Mouse (Mus musculus) retina, adult 2 months (tissue): ENCODE data around the gene Dact1.
A peak's percentile ranks its signal among the peaks of the same experiment; 100 is the strongest.

Source experiments
- DNase-seq: peaks from one replicate; pipeline ENCODE4 v3.0.0-alpha.2; 2012; ENCODE audit warnings: low read depth, low spot score

Dact1 gene

GRCm38 (mm10) chr12:71309581-71310067, at the start of gene Dact1:
Dact1 (plus strand) TSS chr12:71309884.
- DNase-seq = no peak

- DNase-seq = no peak
Observed at GRCm38 (mm10) chr12:71264211-71264610, 45.5 kb upstream of the Dact1 start.

GRCm38 (mm10) chr12:71269367-71269766, 40.3 kb upstream of the Dact1 start:
- no peak for DNase-seq

- no peak for DNase-seq
Observed at GRCm38 (mm10) chr12:71271131-71271530, 38.6 kb upstream of the Dact1 start.

- no peak for DNase-seq
Observed at GRCm38 (mm10) chr12:71274519-71275237, 35.0 kb upstream of the Dact1 start.

- DNase-seq = no peak
Observed at GRCm38 (mm10) chr12:71275906-71276595, 33.6 kb upstream of the Dact1 start.

- no peak for DNase-seq
Observed at GRCm38 (mm10) chr12:71279521-71280262, 30.0 kb upstream of the Dact1 start.

GRCm38 (mm10) chr12:71281201-71281768, 28.4 kb upstream of the Dact1 start:
- DNase-seq = no peak

- DNase-seq = no peak
Observed at GRCm38 (mm10) chr12:71285399-71285798, 24.3 kb upstream of the Dact1 start.

- DNase-seq = no peak
Observed at GRCm38 (mm10) chr12:71290460-71290859, 19.2 kb upstream of the Dact1 start.

- no peak for DNase-seq
Observed at GRCm38 (mm10) chr12:71293960-71294942, 15.4 kb upstream of the Dact1 start.

GRCm38 (mm10) chr12:71296849-71297535, 12.7 kb upstream of the Dact1 start:
- no peak for DNase-seq

GRCm38 (mm10) chr12:71310068-71310931, 616 bp downstream of the Dact1 start:
- no peak for DNase-seq

- DNase-seq = peak; percentile 26
Observed at GRCm38 (mm10) chr12:71311237-71311887, 1.7 kb downstream of the Dact1 start.

- no peak for DNase-seq
Observed at GRCm38 (mm10) chr12:71318239-71318638, 8.6 kb downstream of the Dact1 start.

- DNase-seq = no peak
Observed at GRCm38 (mm10) chr12:71319536-71319935, 9.9 kb downstream of the Dact1 start.

GRCm38 (mm10) chr12:71332646-71333045, 23.0 kb downstream of the Dact1 start:
- no peak for DNase-seq

- no peak for DNase-seq
Observed at GRCm38 (mm10) chr12:71333561-71333960, 23.9 kb downstream of the Dact1 start.
